Mouse (Mus musculus): Measurements from ENCODE around the gene Rnaseh2c. TPM values are rescaled to one million over a fixed set of nuclear protein-coding genes. Genes with fewer than 3 reads are reported as not detected.

The Rnaseh2c gene
- total RNA-seq (2015; ENCODE audit: low replicate concordance) = 14.4 and 52.2 TPM in 2 replicates
- total RNA-seq (2017; ENCODE audit: low replicate concordance) = 19.3 and 79.3 TPM in 2 replicates

GRCm38 (mm10) chr19:5601752-5602541 is at the start of gene Rnaseh2c:
Gene Rnaseh2c, plus strand, starts transcription at chr19:5601873.
- peak; percentile 87 for ATAC-seq (replicated peaks; ENCODE audit: low FRiP score, poor library complexity, severe bottlenecking)

DNA sequence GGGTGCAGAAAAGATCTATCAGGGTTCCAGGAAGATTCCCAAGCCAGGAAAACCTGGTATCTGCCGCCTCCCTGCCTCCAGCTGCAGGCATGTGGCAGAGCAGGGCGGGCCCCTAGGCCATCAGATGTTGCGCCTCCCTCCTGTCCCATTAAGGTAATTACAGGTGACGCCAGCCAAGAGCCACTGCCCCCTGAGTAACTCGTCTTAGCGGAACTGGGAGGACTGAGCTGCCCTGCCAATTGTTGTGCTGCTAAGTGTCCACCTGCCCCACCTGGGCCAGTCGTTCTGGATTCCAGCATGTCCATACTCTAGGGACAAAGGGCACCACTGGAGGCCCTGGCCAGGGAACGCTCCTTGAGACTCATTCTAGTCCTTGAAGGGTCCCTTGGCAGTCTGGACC is 47.9 kb upstream of the Rnaseh2c start:
- no peak for ATAC-seq (replicated peaks; ENCODE audit: low FRiP score, poor library complexity, severe bottlenecking)

DNA sequence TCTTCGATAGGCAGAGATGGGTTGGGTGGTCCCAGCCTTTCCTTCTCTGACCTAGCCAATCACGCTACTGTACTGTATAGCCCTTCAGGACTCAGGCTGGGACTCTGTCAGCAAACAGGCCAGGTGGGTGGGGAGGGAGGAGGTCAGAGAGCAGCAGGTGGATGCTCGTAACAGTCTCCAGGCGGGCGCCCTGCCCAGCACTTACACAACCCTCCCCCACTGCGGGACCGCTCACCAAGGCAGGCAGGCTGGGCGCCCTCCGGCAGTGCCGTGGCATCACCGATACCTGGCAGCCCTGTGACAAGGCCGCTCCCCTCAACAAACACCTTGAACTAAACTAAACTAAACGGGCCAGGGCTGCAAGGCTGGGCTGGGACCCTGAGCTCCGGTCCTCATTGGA is 47.5 kb upstream of the Rnaseh2c start:
- no peak for ATAC-seq (replicated peaks; ENCODE audit: low FRiP score, poor library complexity, severe bottlenecking)

GRCm38 (mm10) chr19:5558169-5558568 is 43.5 kb upstream of the Rnaseh2c start:
- ATAC-seq (replicated peaks; ENCODE audit: low FRiP score, poor library complexity, severe bottlenecking) = no peak

DNA sequence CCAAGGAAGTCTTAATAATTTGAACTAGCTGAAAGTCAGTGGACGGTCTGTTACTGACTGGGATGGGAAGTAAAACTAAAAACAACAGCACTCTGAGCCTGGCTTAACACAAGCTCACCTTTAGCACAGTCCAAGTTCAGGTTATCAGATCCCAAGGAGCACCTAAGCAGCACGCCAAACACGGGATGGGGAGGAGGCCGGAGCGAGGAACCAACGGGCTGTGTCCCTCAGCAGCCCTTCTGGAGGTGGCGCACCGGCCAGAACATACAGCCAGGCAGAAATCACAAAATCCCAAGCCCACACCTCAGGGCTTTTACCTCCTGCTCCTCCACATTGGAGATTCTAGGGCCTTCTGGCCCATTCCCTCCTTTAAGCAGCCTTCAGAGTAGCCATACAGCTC is 42.9 kb upstream of the Rnaseh2c start:
- no peak for ATAC-seq (replicated peaks; ENCODE audit: low FRiP score, poor library complexity, severe bottlenecking)

DNA sequence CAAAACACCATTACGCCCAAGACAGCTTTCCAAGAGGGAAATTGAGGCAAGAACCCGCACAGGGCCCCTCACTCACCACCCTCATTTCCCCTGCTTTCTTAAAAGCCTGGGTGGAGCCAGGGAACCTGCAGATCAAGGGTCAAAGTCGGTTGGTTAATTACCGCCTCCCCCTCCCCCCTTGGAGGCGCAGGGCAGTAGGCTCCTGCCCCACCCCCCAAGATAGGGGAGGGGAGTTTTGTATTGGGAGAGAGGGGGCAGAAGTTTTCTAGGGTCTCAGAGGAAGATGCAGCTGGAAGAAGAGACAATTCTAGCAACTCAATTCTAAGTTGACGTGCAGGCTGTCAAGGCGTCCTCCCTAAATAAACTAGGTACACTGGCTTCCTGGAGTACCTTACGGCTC is 42.4 kb upstream of the Rnaseh2c start:
- no peak for ATAC-seq (replicated peaks; ENCODE audit: low FRiP score, poor library complexity, severe bottlenecking)

GRCm38 (mm10) chr19:5559631-5560456 is 41.8 kb upstream of the Rnaseh2c start:
- no peak for ATAC-seq (replicated peaks; ENCODE audit: low FRiP score, poor library complexity, severe bottlenecking)

DNA sequence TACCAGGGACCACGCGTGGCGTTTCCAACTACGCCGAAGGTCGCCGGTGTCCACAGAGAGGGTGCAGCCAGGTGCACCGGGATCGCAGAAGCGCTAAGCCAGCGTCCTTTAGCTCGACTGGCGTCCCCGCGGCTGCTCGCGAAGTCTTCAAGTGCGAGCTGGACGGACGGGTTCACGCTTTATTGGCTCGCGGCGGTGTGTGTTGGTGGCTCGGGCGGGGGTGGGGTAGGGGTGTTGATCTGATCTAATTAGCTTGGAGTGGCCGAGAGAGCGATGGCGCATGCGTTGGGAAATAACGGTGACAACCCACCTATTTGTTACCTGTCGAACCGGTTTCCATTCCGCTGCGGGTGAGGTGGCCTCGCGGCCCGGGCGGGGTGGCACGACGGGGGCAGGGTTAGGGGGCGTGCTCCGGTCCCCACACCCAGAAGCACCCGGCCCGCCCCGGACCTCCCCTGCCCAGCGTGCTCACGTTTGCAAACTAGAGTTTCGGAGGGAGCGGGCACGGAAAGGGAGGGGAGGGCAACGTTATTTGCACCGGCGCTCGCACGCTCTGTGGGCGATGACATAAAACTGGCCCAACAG is 41.1 kb upstream of the Rnaseh2c start, which contains the start of gene Ovol1:
Gene Ovol1 (minus strand): TSS at position 190 of the 585 bp plus-strand sequence.
- ATAC-seq (replicated peaks; ENCODE audit: low FRiP score, poor library complexity, severe bottlenecking) = no peak

DNA sequence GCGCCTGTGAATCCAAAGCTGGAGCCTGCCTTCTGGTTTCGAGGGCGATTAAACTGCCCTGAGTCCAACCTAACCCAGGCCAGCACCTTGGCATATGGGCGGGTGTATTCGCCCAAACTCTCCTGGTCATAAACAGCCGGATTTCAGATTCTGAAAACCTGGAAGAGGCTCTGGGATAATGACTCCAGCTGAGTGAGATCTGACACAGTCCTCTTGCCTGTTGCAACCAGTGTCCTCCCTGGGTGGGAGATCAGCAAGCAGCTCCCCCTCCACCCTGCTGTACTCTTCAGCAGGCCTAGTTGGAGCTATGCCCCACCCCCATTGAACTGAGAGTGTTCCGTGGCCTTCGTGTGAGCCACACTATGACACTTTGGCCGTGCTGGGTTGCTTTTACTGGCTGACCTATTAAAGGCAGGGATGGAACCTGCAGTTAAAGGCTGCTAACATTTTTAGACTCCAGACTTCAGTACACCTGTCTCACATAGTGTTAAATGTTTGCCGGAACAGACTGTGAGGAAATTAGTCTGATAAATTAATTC is 40.4 kb upstream of the Rnaseh2c start:
- ATAC-seq (replicated peaks; ENCODE audit: low FRiP score, poor library complexity, severe bottlenecking) = no peak

GRCm38 (mm10) chr19:5561886-5562285 is 39.8 kb upstream of the Rnaseh2c start:
- no peak for ATAC-seq (replicated peaks; ENCODE audit: low FRiP score, poor library complexity, severe bottlenecking)

DNA sequence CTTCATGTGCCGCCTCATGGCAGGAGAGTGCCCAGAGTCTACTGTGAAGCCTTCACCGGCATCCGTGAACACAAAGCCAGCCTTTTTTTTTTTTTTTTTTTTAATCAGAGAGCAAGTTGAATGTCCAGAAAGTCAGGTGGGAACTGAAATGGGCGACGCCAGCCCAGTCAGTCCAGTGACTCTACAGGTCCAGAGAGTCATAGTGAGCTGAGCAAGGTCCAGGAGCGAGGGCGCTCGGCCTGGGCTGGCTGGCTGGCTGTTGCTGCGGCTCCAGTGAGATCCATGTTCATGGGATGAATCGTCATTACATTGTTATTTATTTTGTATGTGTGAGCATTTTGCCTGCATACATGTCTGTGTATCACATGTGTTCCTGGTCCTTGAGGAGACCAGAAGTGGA is 38.9 kb upstream of the Rnaseh2c start:
- ATAC-seq (replicated peaks; ENCODE audit: low FRiP score, poor library complexity, severe bottlenecking) = no peak

GRCm38 (mm10) chr19:5566316-5566715 is 35.4 kb upstream of the Rnaseh2c start:
- no peak for ATAC-seq (replicated peaks; ENCODE audit: low FRiP score, poor library complexity, severe bottlenecking)

GRCm38 (mm10) chr19:5567180-5567533 is 34.5 kb upstream of the Rnaseh2c start:
- ATAC-seq (replicated peaks; ENCODE audit: low FRiP score, poor library complexity, severe bottlenecking) = no peak

- peak; percentile 68 for ATAC-seq (replicated peaks; ENCODE audit: low FRiP score, poor library complexity, severe bottlenecking)
Observed at GRCm38 (mm10) chr19:5567534-5568469, 33.9 kb upstream of the Rnaseh2c start, which contains the start of gene Ap5b1. Gene Ap5b1, plus strand, starts transcription at chr19:5568025.

GRCm38 (mm10) chr19:5568470-5569140 is 33.1 kb upstream of the Rnaseh2c start:
- peak; percentile 65 for ATAC-seq (replicated peaks; ENCODE audit: low FRiP score, poor library complexity, severe bottlenecking)

- no peak for ATAC-seq (replicated peaks; ENCODE audit: low FRiP score, poor library complexity, severe bottlenecking)
Observed at GRCm38 (mm10) chr19:5569521-5569920, 32.2 kb upstream of the Rnaseh2c start.

GRCm38 (mm10) chr19:5570353-5571246 is 31.1 kb upstream of the Rnaseh2c start:
- ATAC-seq (replicated peaks; ENCODE audit: low FRiP score, poor library complexity, severe bottlenecking) = no peak

DNA sequence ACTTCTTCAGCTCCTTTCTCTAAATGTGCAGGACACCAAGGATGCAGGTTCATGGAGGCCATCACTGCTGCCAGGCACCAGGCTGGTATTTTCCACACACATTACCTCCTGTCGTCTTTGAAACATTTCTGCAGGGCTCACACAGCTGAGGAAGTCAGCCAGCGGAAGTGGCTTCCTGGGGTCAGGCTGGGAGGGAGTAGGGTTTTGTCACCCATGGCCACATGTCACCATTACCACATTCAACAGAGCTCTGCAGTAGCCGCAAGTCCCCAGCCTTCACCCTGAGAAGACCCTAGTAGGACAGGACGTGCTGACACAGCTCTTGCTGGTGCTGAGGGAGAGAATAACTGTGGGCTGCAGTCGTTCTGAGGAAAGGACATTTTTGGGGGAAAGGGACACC is 29.8 kb upstream of the Rnaseh2c start:
- no peak for ATAC-seq (replicated peaks; ENCODE audit: low FRiP score, poor library complexity, severe bottlenecking)

Data from erythroblast, adult 5-6 weeks (primary cell).